Mouse (Mus musculus): ENCODE data around the gene Ndufa10.
"Not testable (repeated sequence)": the region's sequence is repeated elsewhere in the genome, so short reads cannot be mapped to it uniquely, and the experiment has no call there.

Gene Ndufa10

GRCm38 (mm10) chr1:92473165-92474041 is at the start of gene Ndufa10:
Gene Ndufa10 (minus strand): TSS chr1:92473860.
- peak; percentile 93 for DNase-seq (ENCODE audit: low spot score)

GRCm38 (mm10) chr1:92521376-92521775 is 47.7 kb upstream of the Ndufa10 start:
- DNase-seq (ENCODE audit: low spot score) = no peak

GRCm38 (mm10) chr1:92519046-92519445 is 45.4 kb upstream of the Ndufa10 start:
- no peak for DNase-seq (ENCODE audit: low spot score)

GRCm38 (mm10) chr1:92518561-92518960 is 44.9 kb upstream of the Ndufa10 start, which contains the start of gene Olfr1414:
Gene Olfr1414 (minus strand): TSS chr1:92518661.
- DNase-seq (ENCODE audit: low spot score) = no peak

- no peak for DNase-seq (ENCODE audit: low spot score)
These were observed 41.7 kb upstream of the Ndufa10 start for GRCm38 (mm10) chr1:92515390-92515789.

GRCm38 (mm10) chr1:92511646-92512045 is 38.0 kb upstream of the Ndufa10 start:
- DNase-seq (ENCODE audit: low spot score) = not testable (repeated sequence)

- DNase-seq (ENCODE audit: low spot score) = no peak
These were observed 22.3 kb upstream of the Ndufa10 start, which contains the start of gene Olfr1415 for GRCm38 (mm10) chr1:92496001-92496400. Gene Olfr1415 (minus strand): TSS chr1:92496101.

GRCm38 (mm10) chr1:92485013-92485412 is 11.4 kb upstream of the Ndufa10 start, which contains the start of gene Olfr1416:
Gene Olfr1416 (minus strand): TSS chr1:92485113.
- DNase-seq (ENCODE audit: low spot score) = no peak

GRCm38 (mm10) chr1:92474066-92474578 is 462 bp upstream of the Ndufa10 start:
- DNase-seq (ENCODE audit: low spot score) = no peak

- DNase-seq (ENCODE audit: low spot score) = no peak
These were observed 4.8 kb downstream of the Ndufa10 start for GRCm38 (mm10) chr1:92468891-92469290.

- no peak for DNase-seq (ENCODE audit: low spot score)
These were observed 15.2 kb downstream of the Ndufa10 start for GRCm38 (mm10) chr1:92458416-92458815.

- DNase-seq (ENCODE audit: low spot score) = no peak
These were observed 15.9 kb downstream of the Ndufa10 start for GRCm38 (mm10) chr1:92457758-92458157.

GRCm38 (mm10) chr1:92453751-92454445 is 19.8 kb downstream of the Ndufa10 start:
- DNase-seq (ENCODE audit: low spot score) = peak; percentile 39

GRCm38 (mm10) chr1:92448293-92448692 is 25.4 kb downstream of the Ndufa10 start:
- DNase-seq (ENCODE audit: low spot score) = no peak

- no peak for DNase-seq (ENCODE audit: low spot score)
These were observed 32.1 kb downstream of the Ndufa10 start for GRCm38 (mm10) chr1:92441453-92442063.

- DNase-seq (ENCODE audit: low spot score) = no peak
These were observed 33.5 kb downstream of the Ndufa10 start for GRCm38 (mm10) chr1:92440066-92440750.

- peak; percentile 85 for DNase-seq (ENCODE audit: low spot score)
These were observed 35.9 kb downstream of the Ndufa10 start for GRCm38 (mm10) chr1:92437678-92438271.

- no peak for DNase-seq (ENCODE audit: low spot score)
These were observed 36.8 kb downstream of the Ndufa10 start for GRCm38 (mm10) chr1:92436831-92437321.

GRCm38 (mm10) chr1:92434986-92435385 is 38.7 kb downstream of the Ndufa10 start:
- no peak for DNase-seq (ENCODE audit: low spot score)

GRCm38 (mm10) chr1:92432791-92433190 is 40.9 kb downstream of the Ndufa10 start:
- no peak for DNase-seq (ENCODE audit: low spot score)

GRCm38 (mm10) chr1:92432098-92432497 is 41.6 kb downstream of the Ndufa10 start:
- DNase-seq (ENCODE audit: low spot score) = no peak

Measured in lung, postnatal 25 days (tissue).